Mouse (Mus musculus) neural tube, embryonic 13.5 days (tissue): Measurements from ENCODE around the gene Gm973. TPM values are rescaled to one million over a fixed set of nuclear protein-coding genes. Genes with fewer than 3 reads are reported as not detected.
"Not testable (repeated sequence)": the region's sequence is repeated elsewhere in the genome, so short reads cannot be mapped to it uniquely, and the experiment has no call there.

Experiments
- ATAC-seq: fragments of 200-750 bp; cut with Nextera tagmentation; 2 replicates; pipeline ENCODE4 v1.8.0; 2017; ENCODE audit warnings: low read depth, mild to moderate bottlenecking, moderate TSS enrichment, moderate library complexity
- H3K27ac ChIP-seq: fragments of 300-500 bp; sonication (generic); replicated peaks from 2 replicates; pipeline ENCODE4 v1.5.1; 2015; ENCODE audit warnings: moderate library complexity, mild to moderate bottlenecking, inconsistent platforms
- H3K27me3 ChIP-seq: fragments of 300-500 bp; sonication (generic); 2 replicates; pipeline ENCODE4 v1.6.1; 2015; ENCODE audit warnings: mild to moderate bottlenecking, inconsistent platforms
- H3K36me3 ChIP-seq: fragments of 300-500 bp; sonication (generic); 2 replicates; pipeline ENCODE4 v1.6.1; 2015; ENCODE audit warnings: mild to moderate bottlenecking, inconsistent platforms
- H3K4me1 ChIP-seq: fragments of 300-500 bp; sonication (generic); replicated peaks from 2 replicates; pipeline ENCODE4 v1.6.1; 2015; ENCODE audit warnings: inconsistent platforms
- H3K4me2 ChIP-seq: fragments of 300-500 bp; sonication (generic); 2 replicates; pipeline ENCODE4 v1.6.1; 2015; ENCODE audit warnings: inconsistent platforms, mild to moderate bottlenecking, moderate library complexity
- H3K4me3 ChIP-seq: fragments of 300-500 bp; sonication (generic); 2 replicates; pipeline ENCODE4 v1.5.1; 2015; ENCODE audit warnings: mild to moderate bottlenecking, inconsistent platforms
- H3K9ac ChIP-seq: fragments of 300-500 bp; sonication (generic); 2 replicates; pipeline ENCODE4 v1.6.1; 2015; ENCODE audit warnings: moderate library complexity, mild to moderate bottlenecking, inconsistent platforms
- H3K9me3 ChIP-seq: fragments of 300-500 bp; sonication (generic); 2 replicates; pipeline ENCODE4 v1.6.1; 2016; ENCODE audit warnings: inconsistent platforms
- WGBS: fragments of 180-500 bp; shearing (Covaris S2); methylation state at CpG from one replicate; pipeline ENCODE4 v1.1.7; 2015; 5-methylcytosine and 5-hydroxymethylcytosine counted together
- polyA plus RNA-seq: library from polyadenylated mRNA; unstranded; fragments of >200 nt; fragmentation: Nextera tagmentation; extraction: Ambion mirVana; gene quantifications from 2 replicates; pipeline ENCODE4 v1.2.1, GENCODE M21; 2015

Gene Gm973
- polyA plus RNA-seq, 1 experiment from 2014 or later = 10.3 TPM

DNA sequence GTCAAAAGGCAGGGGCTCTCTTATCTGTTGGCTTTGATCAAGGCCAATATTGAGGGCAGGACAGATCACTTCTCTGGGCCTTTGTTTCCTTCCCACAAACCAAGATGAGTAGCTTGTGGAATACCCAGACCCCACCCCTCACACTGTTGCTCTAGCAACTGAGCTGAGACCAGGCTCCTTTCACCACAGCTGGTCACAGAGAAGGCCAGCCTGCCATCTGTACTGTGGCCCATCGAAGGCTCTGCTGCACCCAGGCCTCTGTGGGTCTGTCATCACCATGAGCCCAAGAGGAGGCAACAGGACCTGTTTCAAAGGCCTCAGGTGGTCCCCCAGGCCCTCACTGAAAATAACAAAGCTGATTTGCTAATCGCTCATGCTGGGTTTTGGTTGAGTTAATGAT, 99.0 kb downstream of the Gm973 start:
- no peak for ATAC-seq
- Histone ChIP-seq H3K4me1 (no peaks in the 10 kb centered on the region), H3K27ac (no peak overlapping the region), H3K36me3 (no peaks in the 10 kb centered on the region), H3K9me3 (no peaks in the 10 kb centered on the region), H3K27me3 (no peaks in the 10 kb centered on the region), H3K4me3 (no peak overlapping the region), H3K4me2 (no peak overlapping the region), H3K9ac (no peak overlapping the region)
- 79% methylated on average over 2 of the region's 2 CpGs for WGBS

DNA sequence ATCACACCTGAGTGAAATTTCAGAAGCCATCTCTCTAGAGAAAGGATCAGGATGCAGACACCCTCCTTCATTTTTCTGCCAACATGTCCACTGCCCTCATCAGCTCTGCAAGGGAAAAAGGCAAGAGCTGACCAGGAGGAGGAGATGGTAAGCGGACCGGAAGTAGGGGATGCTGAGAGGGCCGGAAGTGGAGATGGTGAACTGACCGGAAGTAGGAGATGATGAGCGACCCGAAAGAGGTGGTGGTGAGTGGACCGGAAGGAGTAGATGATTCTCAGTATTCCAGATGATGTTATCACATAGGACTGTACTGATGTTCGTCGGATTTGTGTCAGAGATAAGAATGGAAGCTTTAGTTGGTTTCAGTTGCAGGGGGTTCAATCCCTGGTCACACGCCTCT, 103.1 kb downstream of the Gm973 start:
- H3K4me2 ChIP-seq = no peak overlapping the region
- H3K9ac ChIP-seq = no peak overlapping the region
- no peaks in the 10 kb centered on the region for H3K36me3 ChIP-seq
- H3K4me3 ChIP-seq = no peak overlapping the region
- no peak overlapping the region for H3K27ac ChIP-seq
- no peak for ATAC-seq
- WGBS = 93% methylated on average over 10 of the region's 10 CpGs
- H3K27me3 ChIP-seq = no peaks in the 10 kb centered on the region
- no peaks in the 10 kb centered on the region for H3K9me3 ChIP-seq
- H3K4me1 ChIP-seq = no peaks in the 10 kb centered on the region

DNA sequence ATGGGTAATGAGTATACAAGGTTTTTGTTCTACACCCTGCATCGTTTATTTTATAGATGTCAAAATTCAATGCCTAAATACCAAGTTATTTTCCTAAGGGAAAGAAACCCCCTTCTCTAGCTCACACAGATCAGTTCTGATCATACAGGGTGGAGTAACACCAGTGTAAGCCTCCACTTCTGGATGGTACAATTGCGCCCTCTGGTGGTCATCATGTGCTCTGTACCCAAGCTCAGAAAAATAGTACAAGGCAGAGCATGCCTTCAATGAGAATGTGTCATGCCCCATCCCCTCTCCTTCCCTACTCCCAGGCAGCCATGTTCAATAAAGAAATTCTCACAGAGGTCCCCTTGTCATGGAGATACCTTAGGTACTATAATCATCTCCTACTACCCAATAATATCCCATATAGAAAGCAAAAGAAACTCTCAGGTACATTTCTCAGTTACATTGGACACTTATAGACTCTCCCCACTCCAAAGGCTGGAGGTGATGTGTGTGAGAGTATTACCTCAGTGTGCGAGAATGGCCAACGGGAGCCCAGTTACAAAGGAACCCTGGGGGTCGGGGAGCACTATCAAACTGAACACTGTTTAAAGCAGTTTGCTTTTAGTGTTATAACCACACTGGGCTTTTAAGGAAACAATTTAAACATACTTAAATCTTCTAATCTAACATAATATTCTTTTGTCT, 107.4 kb downstream of the Gm973 start:
- peak; percentile 93 for ATAC-seq
- no peaks in the 10 kb centered on the region for H3K27me3 ChIP-seq
- no peak overlapping the region for H3K27ac ChIP-seq
- H3K4me1 ChIP-seq = no peaks in the 10 kb centered on the region
- 30% methylated on average over 5 of the region's 5 CpGs for WGBS
- H3K9ac ChIP-seq = no peak overlapping the region
- no peak overlapping the region for H3K4me2 ChIP-seq
- no peak overlapping the region for H3K4me3 ChIP-seq
- no peaks in the 10 kb centered on the region for H3K9me3 ChIP-seq
- no peaks in the 10 kb centered on the region for H3K36me3 ChIP-seq

DNA sequence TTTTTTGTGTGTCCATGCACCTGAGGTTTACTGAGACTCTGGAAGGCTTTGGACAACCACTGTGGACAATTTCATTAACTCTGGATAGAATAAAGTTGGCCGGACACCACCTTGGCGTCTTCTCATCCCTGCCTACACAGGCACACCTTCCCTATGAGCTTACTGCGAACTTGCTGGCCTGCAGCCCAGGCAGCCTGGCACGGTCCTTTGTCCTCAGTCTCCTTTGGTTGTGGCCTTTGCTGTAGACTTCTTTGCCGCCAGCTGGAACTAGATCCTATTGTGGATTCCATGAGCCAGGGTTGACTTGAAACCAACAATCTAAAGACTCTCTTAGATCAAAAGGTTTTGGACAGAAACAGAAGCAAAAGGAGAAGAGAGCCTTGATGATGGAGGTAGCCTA, 109.3 kb downstream of the Gm973 start:
- H3K9ac ChIP-seq = no peak overlapping the region
- no peaks in the 10 kb centered on the region for H3K27me3 ChIP-seq
- ATAC-seq = no peak
- no peaks in the 10 kb centered on the region for H3K36me3 ChIP-seq
- no peaks in the 10 kb centered on the region for H3K9me3 ChIP-seq
- H3K4me3 ChIP-seq = no peak overlapping the region
- H3K4me2 ChIP-seq = no peak overlapping the region
- no peaks in the 10 kb centered on the region for H3K4me1 ChIP-seq
- 76% methylated on average over 5 of the region's 5 CpGs for WGBS
- H3K27ac ChIP-seq = no peak overlapping the region

DNA sequence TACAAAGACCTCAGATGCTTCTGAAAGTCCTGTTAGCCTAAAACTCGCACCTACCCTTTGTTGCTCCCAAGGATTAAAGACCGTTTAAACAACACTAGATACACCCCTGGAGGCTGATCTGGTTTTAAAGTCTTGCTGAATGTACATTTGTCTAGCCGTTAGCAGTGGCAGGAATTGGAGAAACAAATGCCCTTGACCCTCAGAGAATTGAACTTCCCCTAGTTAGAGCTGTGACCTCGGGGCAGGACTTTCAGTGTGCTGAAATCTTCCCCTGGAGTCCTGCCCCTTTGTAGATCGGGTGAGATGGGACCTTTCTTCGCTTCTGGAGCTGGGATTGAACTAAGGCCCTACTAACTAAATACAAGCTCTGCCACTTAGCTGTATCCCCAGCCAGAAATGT, 113.1 kb downstream of the Gm973 start:
- Histone ChIP-seq H3K27ac (no peak overlapping the region), H3K4me1 (no peaks in the 10 kb centered on the region), H3K36me3 (no peaks in the 10 kb centered on the region), H3K9me3 (no peaks in the 10 kb centered on the region), H3K4me3 (no peak overlapping the region), H3K4me2 (no peak overlapping the region), H3K27me3 (no peaks in the 10 kb centered on the region), H3K9ac (no peak overlapping the region)
- WGBS = 63% methylated on average over 6 of the region's 6 CpGs
- no peak for ATAC-seq

DNA sequence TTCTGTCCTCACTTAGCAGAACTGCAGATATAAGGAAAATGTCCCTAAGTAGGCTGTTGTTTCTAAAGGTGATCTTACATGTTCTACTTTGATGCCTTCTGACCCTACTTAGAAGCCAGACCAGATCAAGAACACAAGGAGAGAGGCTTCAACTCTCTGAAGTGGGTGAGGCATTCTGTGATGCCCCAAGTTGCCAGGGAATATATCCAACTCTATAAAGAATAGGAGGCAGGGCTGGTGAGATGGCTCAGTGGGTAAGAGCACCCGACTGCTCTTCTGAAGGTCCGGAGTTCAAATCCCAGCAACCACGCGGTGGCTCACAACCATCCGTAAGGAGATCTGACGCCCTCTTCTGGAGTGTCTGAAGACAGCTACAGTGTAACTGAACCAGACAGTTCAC, 114.3 kb downstream of the Gm973 start:
- not testable (repeated sequence) for H3K36me3 ChIP-seq, ATAC-seq, H3K4me1 ChIP-seq, H3K27me3 ChIP-seq, H3K9me3 ChIP-seq, H3K4me2 ChIP-seq, H3K4me3 ChIP-seq, H3K9ac ChIP-seq, H3K27ac ChIP-seq
- WGBS = 93% methylated on average over 6 of the region's 6 CpGs

DNA sequence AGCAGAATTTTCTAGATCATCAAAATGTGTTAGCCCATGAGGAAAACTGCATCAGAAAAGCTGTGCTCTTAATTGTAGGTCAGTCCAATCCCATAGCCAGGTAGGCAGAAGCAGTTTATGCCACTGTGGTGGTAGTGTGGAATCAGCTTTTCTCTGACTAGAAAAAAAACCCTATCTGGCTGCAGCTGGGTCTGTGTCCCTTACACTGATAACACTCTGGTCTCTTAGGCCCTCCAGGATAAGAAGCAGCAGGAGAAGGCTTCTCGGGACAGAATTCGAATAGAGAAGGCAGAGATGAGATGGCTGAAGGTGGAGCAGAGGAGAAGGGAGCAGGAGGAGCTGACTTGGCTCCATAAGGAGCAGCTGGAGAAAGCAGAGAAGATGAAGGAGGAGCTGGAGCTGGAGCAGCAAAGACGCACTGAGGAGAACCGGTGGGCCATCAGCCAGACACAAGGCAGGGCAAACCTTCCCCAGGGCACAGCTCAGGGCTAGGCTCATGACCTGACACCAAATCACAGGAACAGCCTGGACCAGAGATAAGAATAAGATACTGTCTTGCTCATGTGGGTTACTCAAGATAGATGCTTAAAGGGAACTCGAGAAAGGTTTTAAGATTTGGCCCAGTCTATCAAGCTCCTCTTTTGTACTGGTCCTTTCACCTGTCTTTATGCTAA, 116.1 kb downstream of the Gm973 start:
- no peaks in the 10 kb centered on the region for H3K4me1 ChIP-seq
- no peak for ATAC-seq
- WGBS = 88% methylated on average over 5 of the region's 5 CpGs
- H3K9me3 ChIP-seq = no peaks in the 10 kb centered on the region
- no peak overlapping the region for H3K4me3 ChIP-seq
- H3K27me3 ChIP-seq = no peaks in the 10 kb centered on the region
- H3K27ac ChIP-seq = no peak overlapping the region
- no peak overlapping the region for H3K4me2 ChIP-seq
- H3K36me3 ChIP-seq = no peaks in the 10 kb centered on the region
- no peak overlapping the region for H3K9ac ChIP-seq

DNA sequence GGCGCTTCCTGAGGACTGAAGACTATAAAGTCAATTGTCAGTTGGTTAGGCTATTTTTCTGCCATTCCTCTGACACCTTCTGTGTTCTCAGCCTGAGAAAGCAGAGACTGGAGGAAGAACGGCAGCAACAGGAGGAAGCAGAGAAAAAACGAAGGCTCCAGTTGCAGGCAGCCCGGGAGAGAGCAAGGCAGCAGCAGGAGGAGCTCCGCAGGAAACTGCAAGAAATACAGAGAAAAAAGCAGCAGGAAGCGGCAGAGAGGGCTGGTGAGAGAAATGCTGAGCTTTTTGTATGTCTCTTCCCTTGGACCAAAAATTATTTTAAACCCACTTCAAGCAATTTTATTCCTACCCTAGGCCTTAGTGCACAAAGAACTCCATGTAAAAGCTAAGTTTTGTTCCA, 117.0 kb downstream of the Gm973 start:
- no peaks in the 10 kb centered on the region for H3K27me3 ChIP-seq
- H3K9ac ChIP-seq = no peak overlapping the region
- H3K4me1 ChIP-seq = no peaks in the 10 kb centered on the region
- no peak for ATAC-seq
- H3K9me3 ChIP-seq = no peaks in the 10 kb centered on the region
- WGBS = 32% methylated on average over 6 of the region's 6 CpGs
- no peak overlapping the region for H3K27ac ChIP-seq
- no peak overlapping the region for H3K4me2 ChIP-seq
- no peaks in the 10 kb centered on the region for H3K36me3 ChIP-seq
- no peak overlapping the region for H3K4me3 ChIP-seq

DNA sequence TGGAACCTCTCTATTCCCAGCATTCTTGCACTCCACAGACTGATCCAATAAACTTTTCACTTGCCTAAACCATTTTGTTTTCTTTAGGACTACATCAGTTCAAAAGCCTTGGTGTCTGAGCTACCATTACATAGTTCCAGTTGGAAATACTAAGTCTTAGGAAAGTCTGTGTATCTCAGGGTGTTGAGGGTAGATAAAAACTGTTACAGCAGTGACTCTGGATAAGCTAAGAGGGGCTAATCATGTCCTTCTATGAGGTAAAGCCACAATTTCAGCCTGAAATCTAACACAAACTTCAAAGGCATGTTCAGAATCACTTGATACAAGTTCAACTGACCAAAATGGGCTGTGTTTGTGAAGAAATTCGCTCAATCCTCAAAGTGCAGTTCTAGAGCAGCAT, 120.3 kb downstream of the Gm973 start:
- Histone ChIP-seq H3K4me1 (no peaks in the 10 kb centered on the region), H3K27ac (no peak overlapping the region), H3K27me3 (no peaks in the 10 kb centered on the region), H3K9ac (no peak overlapping the region), H3K4me2 (no peak overlapping the region), H3K36me3 (peaks cover 9% of the 10 kb centered on the region), H3K4me3 (no peak overlapping the region), H3K9me3 (no peaks in the 10 kb centered on the region)
- 78% methylated on average over 1 of the region's 1 CpGs for WGBS
- ATAC-seq = no peak

DNA sequence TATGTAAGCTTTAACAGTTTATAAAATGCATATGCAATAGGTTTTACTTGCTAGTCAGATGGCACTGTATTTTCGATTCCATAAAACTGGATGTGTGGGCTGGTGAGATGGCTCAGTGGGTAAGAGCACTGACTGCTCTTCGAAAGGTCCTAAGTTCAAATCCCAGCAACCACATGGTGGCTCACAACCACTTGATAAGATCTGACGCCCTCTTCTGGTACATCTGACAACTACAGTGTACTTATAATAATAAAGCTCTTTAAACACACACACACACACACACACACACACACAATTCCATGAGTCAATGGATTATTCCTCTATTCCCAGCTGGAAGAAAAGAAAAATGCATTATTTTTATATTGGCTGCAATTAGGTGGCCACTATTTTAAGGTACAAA, 122.3 kb downstream of the Gm973 start:
- Histone ChIP-seq H3K4me3 (no peak overlapping the region), H3K9me3 (no peaks in the 10 kb centered on the region), H3K4me1 (no peaks in the 10 kb centered on the region), H3K4me2 (no peak overlapping the region), H3K36me3 (peaks cover 22% of the 10 kb centered on the region), H3K9ac (no peak overlapping the region), H3K27ac (no peak overlapping the region), H3K27me3 (no peaks in the 10 kb centered on the region)
- 87% methylated on average over 3 of the region's 3 CpGs for WGBS
- no peak for ATAC-seq

DNA sequence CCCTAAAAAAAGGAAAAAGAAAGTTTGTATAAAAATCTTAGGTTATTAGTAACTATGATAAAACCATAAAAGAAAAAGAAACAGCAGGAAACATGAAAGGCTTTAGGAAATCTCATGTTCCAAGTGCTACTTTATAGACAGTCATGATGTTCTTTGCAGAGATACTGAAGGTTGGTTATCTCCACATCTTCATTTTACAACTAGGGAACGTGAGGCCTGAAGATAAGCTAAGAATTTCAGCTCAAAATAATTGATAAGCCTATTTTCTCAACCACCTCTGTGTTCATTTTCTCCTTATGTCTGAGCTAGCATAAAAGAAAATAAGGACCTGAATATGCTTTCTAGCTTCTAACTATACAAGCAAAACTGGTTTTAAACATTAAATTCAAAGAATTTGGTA, 126.4 kb downstream of the Gm973 start:
- ATAC-seq = no peak
- WGBS = 94% methylated on average over 1 of the region's 1 CpGs
- H3K4me2 ChIP-seq = no peak overlapping the region
- H3K36me3 ChIP-seq = peaks cover 38% of the 10 kb centered on the region
- no peak overlapping the region for H3K27ac ChIP-seq
- H3K9me3 ChIP-seq = no peaks in the 10 kb centered on the region
- H3K4me1 ChIP-seq = no peaks in the 10 kb centered on the region
- H3K27me3 ChIP-seq = no peaks in the 10 kb centered on the region
- no peak overlapping the region for H3K4me3 ChIP-seq
- no peak overlapping the region for H3K9ac ChIP-seq

DNA sequence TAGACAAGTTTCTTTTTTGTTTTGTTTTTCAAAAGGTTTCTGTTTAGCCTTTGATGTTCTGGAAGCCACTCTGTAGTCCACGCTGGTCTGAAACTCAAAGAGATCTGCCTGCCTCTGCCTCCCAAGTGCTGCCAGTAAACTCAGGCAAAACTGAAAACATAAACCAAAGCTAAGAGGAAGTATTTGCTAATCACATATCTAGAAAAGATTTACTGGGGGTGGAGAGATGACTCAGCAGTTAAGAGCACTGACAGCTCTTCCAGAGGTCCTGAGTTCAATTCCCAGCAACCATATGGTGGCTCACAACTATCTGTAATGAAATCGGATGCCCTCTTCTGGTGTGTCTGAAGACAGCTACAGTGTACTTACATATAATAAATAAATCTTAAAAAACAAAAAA, 130.4 kb downstream of the Gm973 start:
- not testable (repeated sequence) for H3K4me1 ChIP-seq, H3K9me3 ChIP-seq, ATAC-seq, H3K27me3 ChIP-seq, H3K9ac ChIP-seq, H3K4me3 ChIP-seq, H3K4me2 ChIP-seq, H3K27ac ChIP-seq
- H3K36me3 ChIP-seq = peaks cover 51% of the 10 kb centered on the region
- WGBS = 92% methylated on average over 2 of the region's 2 CpGs
